Mouse (Mus musculus): ENCODE data around the gene Cdh4.

Cdh4 gene

DNA sequence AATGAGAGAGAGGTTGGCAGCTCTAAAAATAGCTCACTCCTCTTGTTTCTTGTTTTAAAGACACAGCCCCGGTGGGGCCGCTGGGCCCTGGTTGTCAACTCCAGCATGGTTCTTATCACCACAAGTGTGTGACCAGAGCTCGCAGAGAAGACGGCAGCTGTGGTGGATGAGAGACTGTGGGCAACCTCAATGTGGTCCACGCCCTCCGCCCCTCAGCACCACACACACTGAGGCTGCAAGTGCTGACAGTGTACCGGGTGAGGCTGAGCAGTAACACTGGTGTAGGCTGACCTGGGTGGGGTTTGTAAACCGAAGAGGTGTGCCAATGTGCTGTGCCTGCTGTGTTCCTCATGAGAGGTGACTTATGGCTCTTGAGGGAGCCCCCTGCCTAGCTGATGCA is 327.7 kb downstream of the Cdh4 start:
- no peak for ATAC-seq (ENCODE audit: insufficient number of reproducible peaks, low FRiP score, low TSS enrichment)

DNA sequence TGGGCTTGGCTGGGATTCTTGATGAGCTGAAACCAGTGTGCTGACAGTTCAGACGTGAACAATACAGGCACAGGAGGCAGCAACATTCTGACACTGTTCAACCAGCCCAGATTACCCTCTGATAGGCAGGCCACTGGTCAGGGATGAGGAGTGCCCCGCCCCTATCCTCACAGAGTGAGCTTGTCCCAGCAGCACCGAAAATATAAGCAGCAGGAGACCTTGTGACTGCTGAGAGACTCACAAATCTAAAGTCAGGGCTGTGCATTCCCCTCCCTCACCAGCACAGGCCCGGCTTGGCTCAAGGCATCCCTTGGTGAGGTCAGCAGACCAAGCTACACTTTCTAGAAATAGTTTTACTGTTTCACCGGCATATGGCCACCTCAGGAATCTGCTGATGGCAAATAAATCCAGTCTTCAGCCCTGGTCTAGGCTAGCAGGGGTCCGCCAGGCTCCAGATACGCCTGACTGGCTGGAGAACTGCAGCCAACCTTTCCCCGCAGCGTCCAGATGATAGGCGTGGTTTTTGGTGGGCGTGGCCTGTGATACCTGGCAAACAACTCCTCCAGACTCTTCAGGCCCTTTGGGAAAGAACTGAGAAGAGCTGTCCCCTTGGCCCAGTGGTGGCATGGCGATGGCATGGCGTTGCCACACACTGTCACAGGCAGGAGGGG is 332.3 kb downstream of the Cdh4 start:
- peak; percentile 51 for ATAC-seq (ENCODE audit: insufficient number of reproducible peaks, low FRiP score, low TSS enrichment)

DNA sequence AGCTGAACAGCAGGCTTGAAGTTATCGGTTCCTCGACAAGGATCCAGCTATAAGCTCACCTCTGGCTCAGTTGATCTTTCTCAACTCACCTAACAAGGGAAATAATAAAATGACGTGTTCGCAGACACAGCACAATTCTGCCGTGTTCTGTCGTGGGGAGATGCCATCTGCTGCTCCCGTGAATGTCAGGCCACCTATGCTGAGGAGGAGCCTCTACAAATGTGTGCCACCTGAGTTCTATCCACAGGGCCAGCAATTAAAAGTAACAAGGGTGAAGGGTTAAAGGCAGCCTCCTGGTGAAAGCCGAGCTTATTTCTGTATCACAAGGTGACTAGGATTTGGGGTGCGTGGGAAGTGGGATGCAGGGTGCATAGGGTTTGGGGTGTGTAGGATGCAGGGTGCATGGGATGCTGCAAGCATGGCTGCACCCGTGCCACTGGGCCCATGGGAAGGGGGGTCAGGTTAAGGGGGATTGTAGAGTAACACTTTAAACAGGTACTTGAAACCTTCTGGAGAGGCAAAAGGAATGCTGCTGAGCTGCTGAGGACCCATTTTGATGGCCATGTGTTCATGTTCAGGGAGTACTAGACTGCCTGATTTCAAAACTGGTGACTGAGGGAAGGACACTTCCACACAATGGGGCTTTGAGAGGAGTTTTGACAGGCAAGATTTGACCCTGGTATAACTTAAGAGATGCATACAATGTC is 333.9 kb downstream of the Cdh4 start:
- ATAC-seq (ENCODE audit: insufficient number of reproducible peaks, low FRiP score, low TSS enrichment): 0 out of 2 replicates have a peak, but pooled peaks have one; percentile 31

DNA sequence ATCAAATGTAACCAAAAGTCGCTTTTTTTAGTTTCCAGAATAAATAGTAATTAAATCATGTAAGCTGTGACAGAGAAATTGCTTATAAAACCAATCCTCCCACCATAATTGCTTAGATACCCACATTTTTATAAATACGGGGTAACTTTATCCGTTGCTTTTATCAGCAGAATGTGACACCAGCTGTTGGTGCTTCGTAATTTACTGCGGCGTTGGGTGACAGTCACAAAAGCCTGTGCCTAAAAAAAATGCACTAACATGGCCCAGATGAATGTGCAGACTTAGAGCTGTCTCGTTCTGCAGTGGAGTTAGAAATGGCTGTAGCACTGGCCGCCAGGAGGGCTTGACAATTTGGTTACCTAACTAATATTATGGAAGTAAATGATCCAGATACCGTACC is 337.0 kb downstream of the Cdh4 start:
- no peak for ATAC-seq (ENCODE audit: insufficient number of reproducible peaks, low FRiP score, low TSS enrichment)

DNA sequence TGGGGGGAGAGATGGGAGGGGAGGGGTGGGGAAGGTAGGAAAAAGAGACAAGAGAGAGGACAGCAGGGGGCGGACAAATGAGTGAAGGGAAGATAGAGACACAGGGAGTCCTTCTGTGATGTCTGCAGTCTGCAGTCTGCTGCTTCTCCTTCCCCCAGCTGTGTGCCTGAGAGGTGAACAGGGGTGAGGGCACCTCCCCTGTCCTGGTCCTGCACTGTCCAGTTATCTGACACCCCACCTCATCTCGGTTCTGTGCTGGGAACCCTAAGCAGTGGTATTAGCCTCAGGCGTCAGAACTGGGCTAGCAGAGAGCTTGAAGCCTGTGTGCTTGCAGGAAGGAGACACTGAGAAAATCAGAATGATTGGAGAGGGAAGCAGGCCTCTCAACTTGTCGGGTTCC is 338.7 kb downstream of the Cdh4 start:
- no peak for ATAC-seq (ENCODE audit: insufficient number of reproducible peaks, low FRiP score, low TSS enrichment)

DNA sequence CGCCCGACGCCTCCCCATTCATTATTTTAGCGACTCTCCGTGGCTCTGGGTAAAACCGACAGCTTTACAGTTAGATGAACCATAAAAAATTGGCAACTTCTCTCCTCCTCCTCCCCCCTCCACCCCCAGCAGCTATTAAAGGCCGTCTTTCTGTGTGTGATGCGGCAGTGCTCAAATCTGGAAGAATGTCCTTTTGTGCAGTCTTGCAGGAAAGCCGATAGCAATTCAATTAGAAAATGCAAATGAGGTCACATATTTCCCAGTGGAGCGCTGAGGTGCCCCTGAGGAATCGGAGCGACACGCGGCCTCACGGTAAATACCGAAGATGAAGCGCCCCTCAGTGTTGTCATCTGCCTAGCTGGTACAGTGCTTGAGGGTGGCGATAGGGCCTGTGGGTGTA is 345.0 kb downstream of the Cdh4 start:
- ATAC-seq (ENCODE audit: insufficient number of reproducible peaks, low FRiP score, low TSS enrichment): peak; percentile 46; the same call in 1 of the 2 replicates

DNA sequence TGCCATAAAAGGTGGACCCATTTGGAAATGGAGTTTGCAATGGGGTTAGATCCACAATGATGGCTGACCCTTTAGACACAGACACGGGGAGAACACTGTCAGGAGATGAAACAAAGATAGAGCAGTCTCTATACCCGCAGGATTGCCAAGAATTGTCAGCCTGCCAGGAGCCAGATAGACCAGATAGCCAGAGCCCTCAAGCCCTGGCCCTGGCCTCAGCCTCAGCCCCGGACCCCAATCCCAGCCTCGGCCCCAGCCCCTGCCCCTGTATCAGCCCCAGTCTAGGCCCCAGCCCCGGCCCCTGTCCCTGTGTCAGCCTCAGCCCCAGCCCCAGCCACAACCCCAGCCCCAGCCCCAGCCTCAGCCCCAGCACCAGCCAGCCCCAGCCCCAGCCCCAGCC is 345.6 kb downstream of the Cdh4 start:
- no peak for ATAC-seq (ENCODE audit: insufficient number of reproducible peaks, low FRiP score, low TSS enrichment)

DNA sequence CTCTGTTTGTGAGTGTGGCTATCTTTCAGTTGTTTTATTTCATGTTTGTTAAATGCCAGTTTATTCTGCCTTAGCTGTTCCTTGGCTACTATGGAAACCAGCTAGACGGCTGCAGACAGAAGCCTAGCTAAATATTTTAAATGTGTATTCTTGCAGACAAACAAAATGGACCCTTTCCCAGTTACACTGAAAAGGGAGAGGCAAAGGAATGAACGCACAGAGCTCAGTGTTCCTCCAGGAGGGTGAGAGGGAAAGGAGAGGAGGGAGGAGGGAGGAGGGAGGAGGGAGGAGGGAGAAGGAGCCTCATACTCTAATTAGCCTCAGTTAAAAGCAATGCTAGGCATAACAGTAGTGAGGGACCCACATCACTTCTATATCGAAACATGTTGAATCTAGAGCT is 348.5 kb downstream of the Cdh4 start:
- ATAC-seq (ENCODE audit: insufficient number of reproducible peaks, low FRiP score, low TSS enrichment): no peak

DNA sequence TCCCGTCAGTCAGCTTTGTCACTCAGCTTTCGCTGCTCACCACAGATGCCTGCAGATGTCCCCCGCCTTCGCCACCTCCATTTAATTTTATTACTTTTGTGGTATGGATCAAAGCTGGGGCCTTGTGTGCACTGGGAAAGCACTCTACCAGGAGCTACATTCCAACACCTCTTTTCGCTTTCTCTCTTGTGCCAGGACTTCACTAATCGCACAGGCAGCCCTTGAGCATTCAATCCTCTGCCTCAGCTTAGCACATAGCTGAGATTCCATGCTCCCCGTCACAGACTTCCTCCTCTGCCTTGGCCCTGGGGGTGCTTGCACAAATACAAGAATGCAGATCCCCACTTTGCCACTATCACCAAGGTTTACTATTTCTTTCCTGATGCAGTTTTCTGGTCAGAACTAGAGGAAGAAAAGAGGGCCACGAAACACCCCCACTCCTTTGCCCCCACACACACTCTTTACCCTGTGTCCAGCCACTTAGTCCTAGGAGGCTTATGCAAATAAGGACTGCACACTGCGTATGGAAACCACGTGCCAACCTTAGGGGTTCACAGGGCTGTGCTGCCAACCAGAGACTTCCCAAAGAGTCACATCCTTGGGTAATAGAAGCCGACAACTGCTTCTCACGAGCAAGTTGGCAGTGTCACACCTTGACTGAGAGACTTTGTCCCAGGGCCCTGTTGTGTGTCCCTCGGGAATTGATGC is 350.3 kb downstream of the Cdh4 start:
- ATAC-seq (ENCODE audit: insufficient number of reproducible peaks, low FRiP score, low TSS enrichment): no peak

DNA sequence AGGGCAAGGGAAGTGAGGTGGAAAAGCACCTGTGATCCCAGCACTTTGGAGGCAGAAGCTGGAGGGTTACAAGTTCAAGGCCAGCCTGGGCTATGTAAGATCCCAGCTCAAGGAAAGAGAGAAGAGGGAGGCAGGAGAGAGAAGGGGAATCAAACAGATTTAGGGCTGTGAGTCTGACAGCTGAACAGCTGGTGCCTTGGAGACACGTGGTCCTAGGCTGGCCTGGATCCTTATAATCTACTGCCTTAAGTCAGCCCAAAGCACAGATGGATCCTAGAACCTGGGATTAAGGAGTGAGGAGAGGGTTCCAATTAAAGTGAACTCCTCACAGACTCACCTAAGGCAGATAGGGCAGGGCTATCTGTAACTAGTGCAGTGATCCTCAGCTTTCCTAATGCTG is 352.1 kb downstream of the Cdh4 start:
- ATAC-seq (ENCODE audit: insufficient number of reproducible peaks, low FRiP score, low TSS enrichment): no peak

DNA sequence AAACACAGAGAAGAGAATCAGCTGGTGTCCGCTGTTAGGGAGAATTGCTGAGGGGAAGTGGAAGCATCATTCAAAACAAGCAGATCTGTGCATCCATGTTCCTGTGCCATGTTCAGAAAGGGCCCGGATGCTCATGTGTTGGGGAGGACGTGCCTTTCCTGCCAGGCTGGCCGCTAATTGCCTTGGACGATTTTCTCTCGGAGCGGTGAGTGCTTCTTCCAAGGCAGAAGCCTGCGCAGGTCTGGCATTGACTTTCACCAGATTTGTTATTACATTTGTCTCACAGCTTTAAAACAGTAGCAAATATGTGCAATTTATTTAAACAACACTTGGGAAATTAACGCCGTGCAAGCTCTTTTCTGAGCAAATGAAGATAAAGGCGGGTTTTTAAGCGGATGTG is 353.2 kb downstream of the Cdh4 start:
- ATAC-seq (ENCODE audit: insufficient number of reproducible peaks, low FRiP score, low TSS enrichment): no peak

DNA sequence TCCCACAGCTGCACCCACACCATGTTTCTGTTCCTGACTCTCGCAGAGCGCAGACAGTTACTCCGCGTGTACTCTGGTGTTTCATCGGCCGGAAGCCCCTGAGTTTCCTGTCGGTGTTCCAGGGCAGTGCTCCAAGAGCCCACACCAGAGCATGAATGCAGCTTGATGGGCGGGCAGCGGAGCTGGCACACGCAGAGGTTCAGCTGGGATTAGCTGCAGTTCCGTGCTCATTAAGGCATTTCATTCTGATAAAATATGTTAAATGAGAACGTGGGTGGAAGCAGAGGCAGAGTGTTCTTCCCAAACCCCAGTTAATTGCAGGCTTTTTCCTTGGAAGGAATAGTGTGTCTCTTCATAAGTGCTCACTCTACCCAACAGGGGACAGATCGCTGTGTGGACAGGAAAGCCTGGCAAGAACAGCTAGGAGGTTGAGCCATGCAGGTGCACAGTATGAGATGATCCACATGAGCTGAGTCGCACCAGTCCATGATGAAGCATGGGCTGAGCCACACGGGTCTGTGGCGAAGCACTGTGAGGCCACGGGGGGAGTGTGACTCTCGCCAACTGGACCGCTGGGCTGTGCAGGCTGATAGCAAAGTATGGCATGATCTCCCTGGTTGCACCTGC is 357.8 kb downstream of the Cdh4 start:
- ATAC-seq (ENCODE audit: insufficient number of reproducible peaks, low FRiP score, low TSS enrichment): no peak

DNA sequence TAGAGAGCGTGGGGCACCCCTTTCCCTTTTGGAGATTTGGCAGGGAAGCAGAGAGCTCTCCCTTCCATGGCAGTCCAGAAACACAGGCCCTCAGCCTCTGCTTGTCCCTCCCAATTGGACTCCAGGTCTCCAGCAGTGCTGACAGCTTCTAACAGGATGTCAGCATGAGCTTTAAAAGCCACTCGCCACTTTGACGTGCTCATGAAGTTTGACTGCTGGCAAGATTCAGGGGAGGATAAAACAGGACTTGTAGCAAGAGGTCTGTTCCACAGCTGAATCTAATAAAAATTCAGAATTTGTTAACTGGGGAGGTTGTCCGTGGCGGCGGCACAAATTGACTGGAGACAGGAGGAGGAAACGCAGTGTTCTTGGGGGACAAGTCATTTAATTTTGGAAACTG is 358.8 kb downstream of the Cdh4 start:
- ATAC-seq (ENCODE audit: insufficient number of reproducible peaks, low FRiP score, low TSS enrichment): no peak

DNA sequence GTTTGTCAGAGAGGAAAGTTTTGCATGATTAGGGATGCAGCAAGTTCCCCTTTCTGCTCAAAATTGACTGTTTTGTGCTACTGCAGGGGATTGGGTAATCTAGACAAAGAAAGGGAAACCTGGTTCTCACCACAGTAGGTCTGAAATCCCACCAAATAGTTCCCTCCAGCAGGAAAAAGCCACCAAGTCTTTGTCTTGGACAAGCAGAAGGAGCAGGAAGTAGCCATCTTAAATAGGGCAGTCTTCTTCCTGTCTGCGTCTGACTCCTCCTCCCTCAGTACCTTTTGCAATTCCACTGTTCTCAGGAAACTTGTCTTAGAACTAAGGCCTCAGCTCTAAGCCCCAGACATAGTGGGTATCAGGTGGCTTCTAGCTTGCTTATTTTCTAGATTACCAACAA is 360.2 kb downstream of the Cdh4 start:
- ATAC-seq (ENCODE audit: insufficient number of reproducible peaks, low FRiP score, low TSS enrichment): no peak

DNA sequence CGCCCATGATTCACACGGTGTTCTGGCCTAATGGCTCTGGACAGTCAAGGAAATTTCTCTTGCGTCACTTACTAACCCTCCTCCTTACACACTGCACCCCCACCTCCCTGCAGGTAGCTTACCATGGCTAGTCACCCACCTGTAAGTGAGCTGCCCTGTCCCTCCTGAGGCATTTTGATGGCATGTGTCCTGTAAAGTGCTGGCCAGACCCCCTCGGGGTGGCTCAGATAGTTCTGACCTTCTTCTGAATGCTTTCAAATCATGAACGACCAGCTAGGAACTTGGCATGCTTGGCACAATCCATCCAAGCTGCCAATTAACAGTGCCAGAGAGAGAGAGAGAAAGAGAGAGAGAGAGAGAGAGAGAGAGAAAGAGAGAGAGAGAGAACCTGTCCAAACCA is 368.9 kb downstream of the Cdh4 start:
- ATAC-seq (ENCODE audit: insufficient number of reproducible peaks, low FRiP score, low TSS enrichment): no peak

DNA sequence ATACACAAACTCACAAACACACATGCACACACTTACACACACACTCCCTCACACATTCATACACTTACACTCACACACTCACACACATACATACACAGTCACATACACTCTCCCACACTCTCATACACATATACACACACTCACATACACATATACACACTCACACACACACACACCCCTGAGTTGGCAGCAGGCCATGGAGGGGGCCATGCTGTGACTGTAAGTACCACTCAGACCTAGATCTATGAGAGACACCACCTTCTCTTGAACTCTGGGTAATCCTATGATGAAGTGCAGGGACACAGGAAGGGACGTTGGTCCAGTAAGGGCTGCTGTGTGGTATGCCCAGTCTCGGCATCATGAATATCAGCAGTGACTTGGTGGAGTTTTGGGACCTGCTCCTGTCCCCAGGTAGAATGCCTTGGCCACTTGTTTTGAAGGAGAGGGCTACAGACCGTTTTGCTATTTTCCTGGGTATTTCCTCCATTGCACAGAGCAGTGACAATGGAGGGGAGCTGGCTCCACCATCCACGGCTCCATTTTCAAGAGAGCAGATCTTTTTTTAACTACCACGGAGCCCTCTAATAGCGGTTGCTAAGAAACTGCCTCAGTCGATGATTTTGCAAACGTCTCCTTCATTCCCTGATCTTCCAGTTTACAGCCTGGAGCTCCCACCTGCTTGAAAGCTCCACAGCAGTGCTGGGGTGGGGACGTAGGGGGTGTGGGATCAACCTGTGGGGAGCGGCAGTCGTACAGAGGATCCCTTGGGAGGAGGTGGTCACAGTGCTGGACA is 371.0 kb downstream of the Cdh4 start:
- no peak for ATAC-seq (ENCODE audit: insufficient number of reproducible peaks, low FRiP score, low TSS enrichment)

DNA sequence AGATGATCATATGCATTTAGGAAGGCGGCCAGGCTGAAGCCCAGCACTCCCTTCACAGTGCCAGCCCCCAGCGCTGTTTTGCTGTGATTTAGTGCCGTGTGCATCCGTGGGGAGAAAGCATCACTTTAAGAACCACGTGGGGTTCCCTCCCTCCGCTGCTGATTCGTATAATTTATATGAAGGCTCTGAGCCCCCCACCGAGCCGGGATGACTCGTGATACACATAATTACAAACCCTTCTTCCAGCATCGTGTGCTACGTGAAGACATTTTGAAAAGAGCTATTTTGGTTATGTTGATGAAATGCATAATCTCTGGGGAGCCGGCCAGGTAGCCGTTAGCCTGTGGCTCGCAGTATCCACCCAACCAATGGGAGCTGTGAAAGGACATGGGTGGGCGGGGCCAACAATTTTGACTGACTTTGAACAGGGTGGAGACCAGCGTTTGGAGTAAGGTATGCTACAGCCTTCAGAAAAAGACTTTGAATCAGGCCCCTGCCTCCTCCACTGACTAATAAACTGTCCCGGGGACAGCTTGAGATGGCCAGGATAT is 382.6 kb downstream of the Cdh4 start:
- ATAC-seq (ENCODE audit: insufficient number of reproducible peaks, low FRiP score, low TSS enrichment): no peak

DNA sequence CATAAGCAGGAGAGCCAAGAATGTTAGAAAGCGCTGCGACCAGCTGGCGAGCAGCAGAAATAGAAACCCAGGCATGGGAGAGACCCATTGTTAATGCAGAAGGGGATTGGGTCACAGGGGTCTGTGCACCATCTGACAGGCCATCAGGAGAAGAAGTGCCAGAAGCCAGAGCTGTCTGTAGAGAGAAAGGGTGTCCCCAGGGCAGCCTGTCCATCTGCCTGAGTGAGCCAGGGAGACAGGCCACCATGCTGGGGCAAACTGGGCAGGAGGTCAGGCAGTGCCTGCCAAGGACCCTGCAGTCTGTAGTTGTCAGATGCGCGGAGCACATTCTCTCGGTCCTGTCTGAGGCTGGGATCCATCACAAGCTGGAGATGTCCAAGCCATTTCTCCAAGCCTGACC is 386.7 kb downstream of the Cdh4 start:
- ATAC-seq (ENCODE audit: insufficient number of reproducible peaks, low FRiP score, low TSS enrichment): peak; percentile 56; the same call in 1 of the 2 replicates

DNA sequence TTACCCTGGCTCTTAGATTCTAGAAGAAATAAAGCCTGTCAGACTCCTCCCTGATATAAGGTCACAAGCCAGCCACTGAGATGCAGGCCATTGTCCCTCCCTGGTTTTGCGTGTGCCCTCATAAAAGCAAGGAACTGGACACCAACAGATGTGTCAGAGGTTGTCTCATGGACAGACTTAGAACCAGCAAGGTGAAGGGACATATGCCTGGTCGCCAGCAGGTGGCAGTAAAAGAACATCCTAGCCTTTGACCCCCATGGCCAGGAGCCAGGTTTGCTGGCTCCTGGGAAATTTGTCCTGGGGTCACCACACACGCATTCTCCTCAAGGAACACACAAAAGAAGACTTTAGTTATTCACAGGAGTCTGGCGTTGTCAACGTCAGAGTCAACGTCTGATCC is 387.7 kb downstream of the Cdh4 start:
- no peak for ATAC-seq (ENCODE audit: insufficient number of reproducible peaks, low FRiP score, low TSS enrichment)

DNA sequence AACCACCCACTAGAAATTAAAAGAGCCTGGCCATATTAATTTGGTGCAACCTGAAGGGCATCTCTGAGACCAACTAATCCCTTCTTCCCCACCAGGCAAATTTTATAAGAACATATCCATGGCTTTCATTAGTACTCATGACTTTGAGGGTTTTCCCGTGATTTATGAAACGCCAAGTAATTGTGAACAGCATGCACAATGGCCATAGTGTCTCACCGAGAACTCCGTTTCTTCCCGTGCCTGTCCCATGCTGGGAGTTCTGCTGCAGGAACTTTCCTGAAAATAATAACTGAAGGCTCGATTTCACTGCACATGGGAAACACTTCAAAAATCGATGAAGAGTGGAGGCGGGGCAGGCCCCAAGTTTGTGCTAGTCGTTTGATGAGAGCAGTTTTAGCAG is 392.7 kb downstream of the Cdh4 start:
- no peak for ATAC-seq (ENCODE audit: insufficient number of reproducible peaks, low FRiP score, low TSS enrichment)
